Mouse (Mus musculus): ENCODE results near the gene Cnot11.
"Not testable (repeated sequence)": the region's sequence is repeated elsewhere in the genome, so short reads cannot be mapped to it uniquely, and the experiment has no call there.

DNA sequence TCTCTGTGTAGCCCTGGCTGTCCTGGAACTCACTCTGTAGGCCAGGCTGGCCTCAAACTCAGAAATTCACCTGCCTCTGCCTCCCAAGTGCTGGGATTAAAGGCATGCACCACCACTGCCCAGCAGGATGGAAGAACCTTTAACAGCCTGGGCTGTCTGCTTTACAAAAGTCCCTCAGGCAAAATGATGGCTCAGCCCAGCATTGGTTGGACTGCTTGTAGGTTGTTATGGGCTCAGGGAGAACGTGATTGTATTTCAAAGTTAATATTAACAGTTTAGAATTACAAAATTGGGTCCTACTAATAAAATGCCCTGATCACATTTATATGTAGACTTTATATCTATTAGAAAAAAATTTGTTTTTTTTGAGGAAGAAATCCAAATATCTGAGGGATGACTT is 56.8 kb downstream of the Cnot11 start:
- TF ChIP-seq POLR2A (IDR thresholded peaks at IDR 0.05; ENCODE audit: borderline replicate concordance, control insufficient read depth, low read depth, low read length); CTCF (IDR thresholded peaks at IDR 0.05; ENCODE audit: control insufficient read depth, insufficient read depth, low read length): not testable (repeated sequence)
